Mouse (Mus musculus) intestine, embryonic 14.5 days (tissue): ENCODE measurements around the gene Cct3. TPM values are rescaled to one million over a fixed set of nuclear protein-coding genes. Genes with fewer than 3 reads are reported as not detected.
"Not testable (repeated sequence)": the region's sequence is repeated elsewhere in the genome, so short reads cannot be mapped to it uniquely, and the experiment has no call there.

Experiments
- ATAC-seq: fragments of 200-750 bp; cut with Nextera tagmentation; replicated peaks from 2 replicates; pipeline ENCODE4 v1.8.0; 2017; ENCODE audit warnings: low read depth, moderate number of reproducible peaks, moderate TSS enrichment, moderate library complexity; ENCODE audit not compliant: low FRiP score, low TSS enrichment
- DNase-seq: peaks from one replicate; pipeline ENCODE4 v3.0.0-alpha.2; 2018; ENCODE audit warnings: low spot score
- H3K27ac ChIP-seq: fragments of 300-500 bp; sonication (generic); 2 replicates; pipeline ENCODE4 v1.5.1; 2014; ENCODE audit warnings: low read depth, mild to moderate bottlenecking, control low read depth
- H3K27me3 ChIP-seq: fragments of 300-500 bp; sonication (generic); replicated peaks from 2 replicates; pipeline ENCODE4 v1.6.1; 2014; ENCODE audit warnings: low read length, control low read depth; ENCODE audit not compliant: control insufficient read depth, insufficient read depth
- H3K36me3 ChIP-seq: fragments of 300-500 bp; sonication (generic); 2 replicates; pipeline ENCODE4 v1.6.1; 2014; ENCODE audit warnings: low read length, control low read depth; ENCODE audit not compliant: control insufficient read depth, insufficient read depth
- H3K4me1 ChIP-seq: fragments of 300-500 bp; sonication (generic); replicated peaks from 2 replicates; pipeline ENCODE4 v1.6.1; 2014; ENCODE audit warnings: low read length, control low read depth, mixed read lengths; ENCODE audit not compliant: control insufficient read depth, insufficient read depth
- H3K4me2 ChIP-seq: fragments of 300-500 bp; sonication (generic); 2 replicates; pipeline ENCODE4 v1.6.1; 2014; ENCODE audit warnings: low read length
- H3K4me3 ChIP-seq: fragments of 300-500 bp; sonication (generic); 2 replicates; pipeline ENCODE4 v1.5.1; 2014; ENCODE audit warnings: low read depth, low read length, control low read depth, mixed read lengths
- H3K9ac ChIP-seq: fragments of 300-500 bp; sonication (generic); 2 replicates; pipeline ENCODE4 v1.6.1; 2014; ENCODE audit warnings: mild to moderate bottlenecking, low read length
- H3K9me3 ChIP-seq: fragments of 300-500 bp; sonication (generic); 2 replicates; pipeline ENCODE4 v1.6.1; 2016; ENCODE audit warnings: low read length, control low read depth; ENCODE audit not compliant: control insufficient read depth
- whole genome bisulfite sequencing: fragments of 180-500 bp; shearing (Covaris S2); extraction: QIAGEN DNeasy Blood & Tissue Kit; methylation state at CpG from one replicate; pipeline ENCODE4 v1.1.7; 2014; 5-methylcytosine and 5-hydroxymethylcytosine counted together
- polyA plus RNA-seq: library from polyadenylated mRNA; unstranded; fragments of >200 nt; fragmentation: Nextera tagmentation; extraction: Ambion mirVana; gene quantifications from 2 replicates; pipeline ENCODE4 v1.2.1, GENCODE M21; 2014

The Cct3 gene
- polyA plus RNA-seq, 1 experiment from 2014 or later, result 566 TPM

DNA sequence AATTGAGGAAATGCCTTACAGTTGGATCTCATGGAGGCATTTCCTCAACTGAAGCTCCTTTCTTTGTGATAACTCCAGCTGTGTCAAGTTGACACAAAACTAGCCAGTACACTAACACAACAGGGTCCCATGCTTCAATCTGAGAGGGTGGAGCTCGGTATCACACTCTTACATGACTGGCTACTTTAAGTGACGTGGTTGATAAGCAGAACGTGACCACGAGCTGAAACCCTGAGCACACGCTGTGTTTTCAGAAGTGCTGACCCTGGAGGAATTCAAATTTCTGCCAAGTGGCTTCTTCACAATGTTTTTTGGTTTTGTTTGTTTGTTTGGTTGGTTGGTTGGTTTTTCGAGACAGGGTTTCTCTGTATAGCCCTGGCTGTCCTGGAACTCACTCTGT, 28.9 kb upstream of the Cct3 start:
- not testable (repeated sequence) for H3K9ac ChIP-seq, H3K4me1 ChIP-seq, H3K9me3 ChIP-seq, ATAC-seq, DNase-seq, H3K4me2 ChIP-seq, H3K27me3 ChIP-seq, H3K27ac ChIP-seq, H3K4me3 ChIP-seq, H3K36me3 ChIP-seq
- 85% methylated on average over 6 of the region's 6 CpGs for WGBS

DNA sequence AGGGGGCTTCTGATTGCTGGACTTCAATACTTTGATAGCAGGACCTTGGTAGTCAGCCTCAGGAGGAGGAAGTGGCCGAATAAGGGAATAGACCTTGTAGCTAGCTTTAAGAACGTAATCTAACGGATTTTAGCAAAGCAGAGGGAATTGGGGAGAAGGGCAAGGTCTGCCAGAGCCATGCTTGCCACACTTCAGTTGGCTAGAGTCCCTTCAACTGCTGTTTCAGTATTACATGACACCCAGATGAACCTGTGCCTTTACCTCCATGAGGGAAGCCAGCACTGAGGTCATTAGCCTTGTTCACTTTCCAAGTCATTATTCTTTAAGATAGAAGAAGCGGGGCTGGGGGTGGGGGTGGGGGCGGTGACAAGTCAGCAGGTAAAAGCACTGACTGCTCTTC, 27.9 kb upstream of the Cct3 start:
- Histone ChIP-seq H3K9ac (no peak overlapping the region), H3K9me3 (no peaks in the 10 kb centered on the region), H3K27ac (no peak overlapping the region), H3K4me2 (no peak overlapping the region), H3K27me3 (no peaks in the 10 kb centered on the region), H3K4me1 (no peaks in the 10 kb centered on the region), H3K4me3 (no peak overlapping the region), H3K36me3 (no peaks in the 10 kb centered on the region)
- no peak for DNase-seq
- ATAC-seq, result no peak
- WGBS, result 89% methylated on average over 5 of the region's 5 CpGs

DNA sequence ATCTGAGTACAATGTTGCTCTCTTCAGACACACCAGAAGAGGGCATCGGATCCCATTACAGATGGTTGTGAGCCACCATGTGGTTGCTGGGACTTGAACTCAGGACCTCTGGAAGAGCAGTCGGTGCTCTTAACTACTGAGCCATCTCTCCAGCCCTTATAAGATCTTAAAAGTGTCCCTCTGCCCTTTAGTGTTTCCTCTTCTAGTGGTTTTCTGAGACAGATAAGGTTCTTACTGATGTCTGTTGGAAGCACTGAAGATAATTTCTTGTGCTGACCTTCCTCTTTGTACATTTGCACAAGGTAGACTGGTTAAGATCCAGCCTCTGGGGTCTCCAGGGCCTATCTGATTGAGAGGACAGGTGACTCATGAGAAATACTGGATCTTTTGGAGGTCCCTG, 25.6 kb upstream of the Cct3 start:
- H3K27ac ChIP-seq, DNase-seq, H3K9ac ChIP-seq, H3K4me3 ChIP-seq, H3K27me3 ChIP-seq, H3K4me2 ChIP-seq, ATAC-seq, H3K36me3 ChIP-seq, H3K9me3 ChIP-seq, H3K4me1 ChIP-seq: not testable (repeated sequence)
- WGBS, result 97% methylated on average over 2 of the region's 2 CpGs

DNA sequence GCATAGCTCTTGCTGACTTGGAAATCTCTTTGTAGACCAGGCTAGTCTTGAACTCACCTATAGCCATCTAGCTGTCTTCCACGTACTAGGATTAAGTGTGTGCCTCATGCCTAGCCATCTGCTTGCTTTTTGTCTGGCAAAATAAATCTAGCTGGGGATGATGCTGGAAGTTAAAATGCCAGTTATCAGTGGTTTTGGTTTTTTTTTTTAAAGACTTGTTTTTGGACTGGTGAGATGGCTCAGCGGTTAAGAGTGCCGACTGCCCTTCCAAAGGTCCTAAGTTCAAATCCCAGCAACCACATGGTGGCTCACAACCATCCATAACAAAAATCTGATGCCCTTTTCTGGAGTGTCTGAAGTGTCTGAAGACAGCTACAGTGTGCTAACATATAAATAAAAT, 25.1 kb upstream of the Cct3 start:
- Histone ChIP-seq H3K36me3 (no peaks in the 10 kb centered on the region), H3K27me3 (no peaks in the 10 kb centered on the region), H3K9ac (no peak overlapping the region), H3K9me3 (no peaks in the 10 kb centered on the region), H3K4me2 (no peak overlapping the region), H3K27ac (no peak overlapping the region), H3K4me1 (no peaks in the 10 kb centered on the region), H3K4me3 (no peak overlapping the region)
- ATAC-seq, result no peak
- 90% methylated on average over 3 of the region's 3 CpGs for WGBS
- DNase-seq, result no peak

DNA sequence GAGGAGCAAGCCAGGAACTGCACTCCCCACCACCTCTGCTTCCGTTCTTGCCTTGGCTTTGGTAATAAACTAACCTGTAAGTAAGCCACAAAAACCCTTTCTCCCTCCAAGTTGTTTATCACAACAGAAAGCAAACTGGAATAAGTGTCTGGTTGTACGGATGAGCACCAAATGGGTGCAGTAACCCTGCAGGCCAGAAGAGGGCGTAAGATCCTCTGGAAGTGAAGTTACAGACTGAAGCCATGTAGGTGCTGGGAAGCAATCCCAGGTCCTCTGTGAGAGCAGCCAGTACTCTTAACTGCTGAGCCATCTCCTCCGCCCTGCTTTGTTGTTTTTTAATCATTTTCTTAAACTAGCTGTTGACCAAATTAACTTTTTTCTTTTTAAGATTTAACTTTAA, 22.9 kb upstream of the Cct3 start:
- Histone ChIP-seq H3K27ac (no peak overlapping the region), H3K4me1 (no peaks in the 10 kb centered on the region), H3K27me3 (no peaks in the 10 kb centered on the region), H3K9ac (no peak overlapping the region), H3K4me3 (no peak overlapping the region), H3K4me2 (no peak overlapping the region), H3K9me3 (no peaks in the 10 kb centered on the region), H3K36me3 (no peaks in the 10 kb centered on the region)
- DNase-seq (no peak), ATAC-seq (no peak)
- WGBS, result 93% methylated on average over 4 of the region's 4 CpGs

DNA sequence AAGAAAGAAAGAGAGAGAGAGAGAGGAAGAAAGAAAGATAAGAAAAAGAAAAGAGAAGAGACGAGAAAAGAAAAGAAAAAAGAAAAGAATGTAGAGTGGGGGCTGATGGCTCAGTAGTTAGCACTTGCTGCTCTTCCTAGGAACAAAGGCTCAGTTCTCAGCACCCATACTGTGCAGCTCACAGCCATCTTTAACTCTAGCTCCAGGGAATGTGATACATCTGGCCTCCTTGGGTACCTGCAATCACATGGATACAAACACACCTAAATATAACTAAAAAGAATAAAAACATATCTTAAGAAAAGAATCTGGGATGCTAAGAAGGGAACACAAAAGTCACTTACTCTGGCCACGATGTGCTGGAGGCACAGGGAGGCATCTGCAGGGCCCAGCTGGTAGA, 20.8 kb upstream of the Cct3 start:
- H3K4me3 ChIP-seq, result no peak overlapping the region

DNA sequence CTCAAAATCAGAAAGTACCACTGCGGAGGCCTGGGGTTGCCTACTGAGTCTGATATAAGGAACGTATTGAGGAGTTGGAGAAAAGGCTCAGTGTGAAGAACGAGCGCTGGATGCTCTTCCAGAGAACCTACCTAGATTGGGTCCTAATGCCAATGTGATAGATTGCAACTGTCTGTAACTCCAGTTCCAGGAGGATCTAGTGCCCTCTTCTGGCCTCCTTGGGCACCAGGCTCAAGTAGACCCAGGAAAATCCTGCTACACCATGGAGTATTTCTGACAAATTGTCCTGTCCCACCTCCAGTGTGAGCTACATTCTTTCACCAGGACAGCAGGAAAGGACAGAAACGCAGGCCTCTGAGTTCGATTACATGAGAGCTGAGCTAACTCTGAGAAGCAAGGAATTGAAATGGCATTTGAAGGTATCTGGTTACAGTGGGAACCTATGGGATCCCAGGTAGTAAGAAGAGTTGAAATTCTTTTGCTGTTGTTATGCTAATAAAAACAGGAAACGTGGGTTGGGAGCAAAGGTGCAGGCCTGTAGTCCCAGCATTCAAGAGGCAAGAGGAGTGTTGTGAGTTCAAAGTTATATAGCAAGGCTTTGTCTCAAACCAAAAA, 20.3 kb upstream of the Cct3 start:
- Histone ChIP-seq H3K27ac (no peak overlapping the region), H3K4me2 (no peak overlapping the region), H3K9me3 (no peaks in the 10 kb centered on the region), H3K9ac (no peak overlapping the region), H3K36me3 (no peaks in the 10 kb centered on the region), H3K4me3 (no peak overlapping the region), H3K27me3 (no peaks in the 10 kb centered on the region), H3K4me1 (no peaks in the 10 kb centered on the region)
- DNase-seq (no peak), ATAC-seq (no peak)
- WGBS, result 44% methylated on average over 7 of the region's 7 CpGs

More for the DNA sequence above, 20.8 kb upstream of the Cct3 start:
- Histone ChIP-seq H3K4me1 (no peaks in the 10 kb centered on the region), H3K4me2 (no peak overlapping the region), H3K27ac (no peak overlapping the region), H3K36me3 (no peaks in the 10 kb centered on the region), H3K9me3 (no peaks in the 10 kb centered on the region), H3K27me3 (no peaks in the 10 kb centered on the region), H3K9ac (no peak overlapping the region)
- WGBS, result 83% methylated on average over 2 of the region's 2 CpGs
- ATAC-seq (no peak), DNase-seq (no peak)

DNA sequence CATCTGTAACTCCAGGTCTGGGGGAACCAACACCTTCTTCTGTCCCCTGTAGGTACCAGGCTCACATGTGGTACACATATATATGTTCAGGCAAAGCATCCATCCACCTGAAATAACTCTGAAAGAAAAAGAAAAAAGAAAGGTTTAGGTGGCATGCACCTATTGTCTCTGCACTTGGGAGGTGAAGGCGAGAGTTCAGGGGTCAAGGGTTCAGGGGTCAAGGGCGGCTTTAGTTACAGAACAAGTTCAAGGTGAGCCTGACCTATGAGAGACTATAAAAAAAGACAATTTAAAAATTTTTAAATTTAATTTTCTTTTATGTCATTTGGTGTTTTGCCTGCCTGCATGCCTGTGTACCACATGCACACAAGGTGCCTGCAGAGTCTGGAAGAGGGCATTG, 16.9 kb upstream of the Cct3 start:
- H3K9me3 ChIP-seq, result no peaks in the 10 kb centered on the region
- H3K27me3 ChIP-seq, result no peaks in the 10 kb centered on the region
- WGBS, result 94% methylated on average over 2 of the region's 2 CpGs
- H3K36me3 ChIP-seq, result no peaks in the 10 kb centered on the region
- DNase-seq, result no peak
- H3K4me3 ChIP-seq, result no peak overlapping the region
- no peak overlapping the region for H3K4me2 ChIP-seq
- no peak overlapping the region for H3K27ac ChIP-seq
- no peak overlapping the region for H3K9ac ChIP-seq
- no peak for ATAC-seq
- H3K4me1 ChIP-seq, result no peaks in the 10 kb centered on the region

DNA sequence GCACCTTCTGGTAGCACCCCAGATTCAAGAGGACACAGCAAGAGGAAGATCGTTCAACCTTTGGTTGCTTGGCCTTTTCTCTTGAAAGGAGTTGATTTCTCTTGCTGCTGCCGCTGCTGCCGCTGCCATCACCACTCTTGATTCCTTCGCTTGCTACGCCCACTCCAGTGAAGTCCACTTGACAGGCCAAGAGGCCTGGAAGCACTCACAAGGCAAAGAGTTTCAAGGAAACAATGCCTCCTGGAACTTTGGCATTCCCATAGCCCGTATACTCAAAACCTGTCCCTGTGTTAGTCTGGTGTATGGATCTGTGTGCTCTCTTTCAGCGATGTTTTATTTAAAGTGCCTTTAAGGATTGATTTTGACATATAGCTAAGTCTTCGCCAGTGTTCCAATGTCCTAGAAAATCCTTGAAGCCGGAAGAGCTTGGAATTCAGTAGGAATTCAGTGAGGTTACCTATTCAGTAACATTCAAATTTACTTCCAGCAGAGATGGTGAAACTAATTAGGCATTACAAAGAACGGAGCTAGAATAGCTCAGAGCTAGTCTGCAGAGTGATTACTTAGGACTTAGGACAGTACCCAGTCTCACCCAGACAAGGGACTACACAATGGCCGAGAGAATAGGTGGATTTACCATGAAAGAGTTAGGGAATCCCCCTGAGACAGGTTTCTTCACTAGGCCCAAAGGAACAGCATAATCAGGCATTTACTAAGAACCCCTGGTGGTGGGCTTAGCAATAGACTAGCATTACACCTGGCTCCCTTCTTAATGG, 15.6 kb upstream of the Cct3 start:
- not testable (repeated sequence) for ATAC-seq, H3K36me3 ChIP-seq, H3K4me3 ChIP-seq, H3K4me2 ChIP-seq, H3K27me3 ChIP-seq, DNase-seq, H3K9me3 ChIP-seq, H3K4me1 ChIP-seq, H3K9ac ChIP-seq, H3K27ac ChIP-seq
- WGBS, result 74% methylated on average over 11 of the region's 11 CpGs
